29 mouse cellular contexts compared by ENCODE assay signal in genomic region chr5:111375616-111376015, GRCm38 (mm10). TPM values are rescaled to one million over a fixed set of nuclear protein-coding genes. Genes with fewer than 3 reads are reported as not detected.
DNase-seq lines count a peak whose midpoint lies in the region; ATAC-seq and TF ChIP-seq lines count a peak whose summit lies in the region.
"Had no signal": no experiment of that assay in that cellular context is flagged by ENCODE, and none has a peak within 500 bp of the region (broad histone marks: within the 10 kb centered on the region; RNA-seq: fewer than 3 reads in every experiment).

No protein-coding gene starts in this region.

- no peaks in the 10 kb centered on the region for H3K4me1 ChIP-seq in kidney, embryonic 15.5 days
- peaks cover 9% of the 10 kb centered on the region for H3K4me1 ChIP-seq in liver, adult 2 months (ENCODE audit: control insufficient read depth, insufficient read depth, low read length)
- H3K4me1 ChIP-seq in liver, embryonic 12.5 days, result 0 out of 2 replicates have a peak, but pooled peaks cover 10% of the 10 kb centered on the region
- peaks cover 32% of the 10 kb centered on the region for H3K4me1 ChIP-seq in limb, embryonic 15.5 days
- no peaks in the 10 kb centered on the region for H3K4me1 ChIP-seq in heart, embryonic 11.5 days (ENCODE audit: control insufficient read depth, insufficient read depth, low read length)
- no peaks in the 10 kb centered on the region; the same call in 1 of the 2 replicates for H3K4me1 ChIP-seq in intestine, embryonic 15.5 days (replicated peaks)
- H3K4me1 ChIP-seq: forebrain, embryonic 12.5 days; heart, embryonic 10.5 days; liver, embryonic 15.5 days; neural tube, embryonic 12.5 days had no signal

- WGBS in kidney, embryonic 15.5 days, result 77% methylated on average over 4 of the region's 4 CpGs
- WGBS in liver, adult 2 months, result 39% methylated on average over 4 of the region's 4 CpGs
- 81% methylated on average over 4 of the region's 4 CpGs for WGBS in liver, embryonic 12.5 days (ENCODE audit: insufficient replicate concordance)
- 55% methylated on average over 4 of the region's 4 CpGs for WGBS in limb, embryonic 15.5 days
- 81% methylated on average over 4 of the region's 4 CpGs for whole genome bisulfite sequencing in heart, embryonic 11.5 days (ENCODE audit: insufficient replicate concordance)
- 84% methylated on average over 4 of the region's 4 CpGs for WGBS in intestine, embryonic 15.5 days

- H3K9me3 ChIP-seq in kidney, embryonic 15.5 days (replicated peaks), result no peaks in the 10 kb centered on the region
- no peaks in the 10 kb centered on the region for H3K9me3 ChIP-seq in liver, embryonic 12.5 days (replicated peaks)
- H3K9me3 ChIP-seq in limb, embryonic 15.5 days, result no peaks in the 10 kb centered on the region
- H3K9me3 ChIP-seq in heart, embryonic 11.5 days (replicated peaks; ENCODE audit: control insufficient read depth, low read length), result no peaks in the 10 kb centered on the region
- H3K9me3 ChIP-seq in intestine, embryonic 15.5 days, result no peaks in the 10 kb centered on the region
- H3K9me3 ChIP-seq: forebrain, embryonic 12.5 days; G1E; heart, embryonic 10.5 days; hindbrain, embryonic 13.5 days; liver, embryonic 15.5 days; neural tube, embryonic 12.5 days had no signal

- DNase-seq in kidney, adult 11 months, result peak; percentile 64
- DNase-seq in liver, adult 2 months (ENCODE audit: extremely low read depth, low read depth, low spot score), result peak; percentile 20
- DNase-seq in kidney, adult 9 months, result peak; percentile 68
- DNase-seq: adrenal gland, adult 8-10 months; cerebellum, adult 8-10 months; cerebellum, postnatal 25 days; gastrocnemius, postnatal 10 days; heart, postnatal 36 days; lung, embryonic 14.5 days; lung, postnatal 36 days; right cerebral cortex, postnatal 4 days had no signal

- H3K27ac ChIP-seq in kidney, embryonic 15.5 days, result no peak overlapping the region
- no peak overlapping the region for H3K27ac ChIP-seq in liver, adult 2 months (replicated peaks; ENCODE audit: insufficient read depth, low read depth, low read length)
- H3K27ac ChIP-seq in liver, embryonic 12.5 days, result no peak overlapping the region
- peak overlapping the region; percentile 43; the same call in 1 of the 2 replicates for H3K27ac ChIP-seq in limb, embryonic 15.5 days
- no peak overlapping the region for H3K27ac ChIP-seq in heart, embryonic 11.5 days (ENCODE audit: low read depth, low read length)
- H3K27ac ChIP-seq in intestine, embryonic 15.5 days, result no peak overlapping the region
- H3K27ac ChIP-seq: forebrain, embryonic 12.5 days; heart, embryonic 10.5 days; hindbrain, embryonic 13.5 days; layer of hippocampus, adult 2 months; left cerebral cortex, adult 2 months; liver, embryonic 15.5 days; neural tube, embryonic 12.5 days; stomach, postnatal 0 days had no signal

- H3K27me3 ChIP-seq in kidney, embryonic 15.5 days, result no peaks in the 10 kb centered on the region
- no peaks in the 10 kb centered on the region for H3K27me3 ChIP-seq in liver, adult 2 months (ENCODE audit: control insufficient read depth, insufficient read depth, low read length)
- no peaks in the 10 kb centered on the region for H3K27me3 ChIP-seq in liver, embryonic 12.5 days (replicated peaks)
- no peaks in the 10 kb centered on the region for H3K27me3 ChIP-seq in limb, embryonic 15.5 days
- H3K27me3 ChIP-seq in heart, embryonic 11.5 days (ENCODE audit: control insufficient read depth, insufficient read depth, low read length), result no peaks in the 10 kb centered on the region
- H3K27me3 ChIP-seq in intestine, embryonic 15.5 days (replicated peaks), result no peaks in the 10 kb centered on the region
- H3K27me3 ChIP-seq: forebrain, embryonic 12.5 days; hindbrain, embryonic 13.5 days; liver, embryonic 15.5 days; neural tube, embryonic 12.5 days had no signal

- H3K9ac ChIP-seq in kidney, embryonic 15.5 days, result no peak overlapping the region
- no peak overlapping the region for H3K9ac ChIP-seq in liver, adult 2 months (ENCODE audit: low read depth, low read length)
- no peak overlapping the region for H3K9ac ChIP-seq in liver, embryonic 12.5 days
- no peak overlapping the region for H3K9ac ChIP-seq in limb, embryonic 15.5 days
- H3K9ac ChIP-seq in heart, embryonic 11.5 days (ENCODE audit: low read depth, low read length), result no peak overlapping the region
- no peak overlapping the region for H3K9ac ChIP-seq in intestine, embryonic 15.5 days
- H3K9ac ChIP-seq: forebrain, embryonic 12.5 days; forebrain, postnatal 0 days; hindbrain, embryonic 13.5 days; liver, embryonic 15.5 days; lung, embryonic 14.5 days; neural tube, embryonic 12.5 days had no signal

- no peak overlapping the region for H3K4me2 ChIP-seq in kidney, embryonic 15.5 days
- H3K4me2 ChIP-seq in liver, embryonic 12.5 days, result no peak overlapping the region
- no peak overlapping the region for H3K4me2 ChIP-seq in limb, embryonic 15.5 days
- no peak overlapping the region for H3K4me2 ChIP-seq in heart, embryonic 11.5 days
- H3K4me2 ChIP-seq in intestine, embryonic 15.5 days (replicated peaks), result no peak overlapping the region
- H3K4me2 ChIP-seq: forebrain, embryonic 12.5 days; hindbrain, embryonic 13.5 days; liver, embryonic 15.5 days; lung, embryonic 14.5 days; midbrain, embryonic 11.5 days; neural tube, embryonic 12.5 days had no signal

- no peak for ATAC-seq in kidney, embryonic 15.5 days (replicated peaks; ENCODE audit: low FRiP score)
- ATAC-seq in liver, embryonic 12.5 days, result no peak
- no peak for ATAC-seq in limb, embryonic 15.5 days (ENCODE audit: insufficient number of reproducible peaks, low FRiP score, low TSS enrichment, low read depth)
- ATAC-seq in heart, embryonic 11.5 days (replicated peaks; ENCODE audit: insufficient number of reproducible peaks, low FRiP score, low TSS enrichment), result no peak
- ATAC-seq in intestine, embryonic 15.5 days, result no peak
- ATAC-seq: intestine, postnatal 0 days; midbrain, embryonic 16.5 days had no signal

- peaks cover 96% of the 10 kb centered on the region for H3K36me3 ChIP-seq in kidney, embryonic 15.5 days
- H3K36me3 ChIP-seq in liver, adult 2 months (ENCODE audit: control insufficient read depth, insufficient read depth, low read length), result peaks cover 41% of the 10 kb centered on the region
- peaks cover 98% of the 10 kb centered on the region for H3K36me3 ChIP-seq in liver, embryonic 12.5 days
- peaks cover 75% of the 10 kb centered on the region for H3K36me3 ChIP-seq in limb, embryonic 15.5 days
- peaks cover 34% of the 10 kb centered on the region for H3K36me3 ChIP-seq in heart, embryonic 11.5 days (ENCODE audit: control insufficient read depth, insufficient read depth, low read length)
- peaks cover 47% of the 10 kb centered on the region for H3K36me3 ChIP-seq in intestine, embryonic 15.5 days

- no peak for TF ChIP-seq POLR2A in liver, adult 2 months (IDR thresholded peaks at IDR 0.05; ENCODE audit: extremely low read depth, insufficient read depth, low read length)

- no peak overlapping the region for H3K4me3 ChIP-seq in kidney, embryonic 15.5 days (replicated peaks)
- no peak overlapping the region for H3K4me3 ChIP-seq in liver, adult 2 months (ENCODE audit: insufficient read depth, low read depth, low read length)
- H3K4me3 ChIP-seq in liver, embryonic 12.5 days, result no peak overlapping the region
- H3K4me3 ChIP-seq in limb, embryonic 15.5 days, result no peak overlapping the region
- no peak overlapping the region for H3K4me3 ChIP-seq in heart, embryonic 11.5 days (ENCODE audit: low read depth, low read length)
- no peak overlapping the region for H3K4me3 ChIP-seq in intestine, embryonic 15.5 days (replicated peaks)
- H3K4me3 ChIP-seq: forebrain, embryonic 12.5 days; heart, embryonic 10.5 days; hindbrain, embryonic 13.5 days; layer of hippocampus, adult 2 months; left cerebral cortex, adult 2 months; liver, embryonic 15.5 days; neural tube, embryonic 12.5 days had no signal

- no peak for TF ChIP-seq CTCF in liver, adult 2 months (IDR thresholded peaks at IDR 0.05; ENCODE audit: low read depth, low read length)

- no peaks in the 10 kb centered on the region for H3K79me2 ChIP-seq in liver, adult 2 months (ENCODE audit: control insufficient read depth, insufficient read depth, low read length)

RNA-seq across cellular contexts. Expression of gene Mn1, which starts 41.5 kb away (rescaled TPM):
- 6.2 and 7.8 TPM in 2 replicates for polyA plus RNA-seq in kidney, embryonic 15.5 days (2015; fragmentation: Nextera tagmentation; extraction: Ambion mirVana)
- 3.4 and 6.2 TPM in 2 replicates for total RNA-seq in liver, adult 2 months (2014; rRNA removed)
- polyA plus RNA-seq in liver, adult 2 months (2012; rRNA removed), result 5.7 and 7.3 TPM in 2 replicates
- polyA plus RNA-seq in liver, embryonic 12.5 days (2016; fragmentation: Nextera tagmentation; extraction: Ambion mirVana), result 2.4 and 3.1 TPM in 2 replicates
- polyA plus RNA-seq in limb, embryonic 15.5 days (2015; fragmentation: Nextera tagmentation; extraction: Ambion mirVana), result 14.7 and 16.9 TPM in 2 replicates
- 6.6 and 7.1 TPM in 2 replicates for polyA plus RNA-seq in heart, embryonic 11.5 days (2014; fragmentation: Nextera tagmentation; extraction: Ambion mirVana)
- polyA plus RNA-seq in intestine, embryonic 15.5 days (2015; fragmentation: Nextera tagmentation; extraction: Ambion mirVana), result 8.0 and 8.7 TPM in 2 replicates
- polyA plus RNA-seq: G1E had no signal

RNA-seq across cellular contexts. Expression of gene Pitpnb, which starts 45.1 kb away (rescaled TPM):
- 101 and 104 TPM in 2 replicates for polyA plus RNA-seq in kidney, embryonic 15.5 days (2015; fragmentation: Nextera tagmentation; extraction: Ambion mirVana)
- total RNA-seq in liver, adult 2 months (2014; rRNA removed), result 19.3 and 23.4 TPM in 2 replicates
- 45.2 and 48.6 TPM in 2 replicates for polyA plus RNA-seq in liver, adult 2 months (2012; rRNA removed)
- 51.5 and 55.2 TPM in 2 replicates for polyA plus RNA-seq in liver, embryonic 12.5 days (2016; fragmentation: Nextera tagmentation; extraction: Ambion mirVana)
- 104 and 106 TPM in 2 replicates for polyA plus RNA-seq in limb, embryonic 15.5 days (2015; fragmentation: Nextera tagmentation; extraction: Ambion mirVana)
- polyA plus RNA-seq in heart, embryonic 11.5 days (2014; fragmentation: Nextera tagmentation; extraction: Ambion mirVana), result 78.8 and 91.5 TPM in 2 replicates
- polyA plus RNA-seq in intestine, embryonic 15.5 days (2015; fragmentation: Nextera tagmentation; extraction: Ambion mirVana), result 93.6 and 94.2 TPM in 2 replicates
